Mouse (Mus musculus): ENCODE measurements around the gene Slco3a1. TPM values are rescaled to one million over a fixed set of nuclear protein-coding genes. Genes with fewer than 3 reads are reported as not detected.

Gene Slco3a1
- total RNA-seq, 2 experiments from 2014 or later, result 23.5 to 24.4 TPM

- no peak for DNase-seq
Measured at GRCm38 (mm10) chr7:74486083-74486482, 68.5 kb downstream of the Slco3a1 start.

- no peak for DNase-seq
Measured at GRCm38 (mm10) chr7:74485669-74486068, 68.9 kb downstream of the Slco3a1 start.

GRCm38 (mm10) chr7:74484024-74484385 lies 70.6 kb downstream of the Slco3a1 start:
- no peak for DNase-seq

GRCm38 (mm10) chr7:74483294-74484023 lies 71.1 kb downstream of the Slco3a1 start:
- no peak for DNase-seq

- DNase-seq, result no peak
Measured at GRCm38 (mm10) chr7:74471740-74472139, 82.8 kb downstream of the Slco3a1 start.

GRCm38 (mm10) chr7:74466886-74467285 lies 87.7 kb downstream of the Slco3a1 start:
- DNase-seq, result no peak

GRCm38 (mm10) chr7:74464638-74465037 lies 89.9 kb downstream of the Slco3a1 start:
- no peak for DNase-seq

GRCm38 (mm10) chr7:74462451-74462850 lies 92.1 kb downstream of the Slco3a1 start:
- DNase-seq, result no peak

GRCm38 (mm10) chr7:74461736-74462135 lies 92.8 kb downstream of the Slco3a1 start:
- DNase-seq, result no peak

GRCm38 (mm10) chr7:74461146-74461545 lies 93.4 kb downstream of the Slco3a1 start:
- DNase-seq, result no peak

GRCm38 (mm10) chr7:74459812-74460211 lies 94.8 kb downstream of the Slco3a1 start:
- DNase-seq, result no peak

- no peak for DNase-seq
Measured at GRCm38 (mm10) chr7:74459277-74459676, 95.3 kb downstream of the Slco3a1 start.

- DNase-seq, result peak; percentile 6
Measured at GRCm38 (mm10) chr7:74458475-74459221, 95.9 kb downstream of the Slco3a1 start.

- DNase-seq, result no peak
Measured at GRCm38 (mm10) chr7:74457347-74457975, 97.1 kb downstream of the Slco3a1 start.

GRCm38 (mm10) chr7:74456781-74457180 lies 97.8 kb downstream of the Slco3a1 start:
- DNase-seq, result no peak

GRCm38 (mm10) chr7:74451047-74451446 lies 103.5 kb downstream of the Slco3a1 start:
- DNase-seq, result no peak

GRCm38 (mm10) chr7:74449802-74450201 lies 104.8 kb downstream of the Slco3a1 start:
- DNase-seq, result no peak

- DNase-seq, result no peak
Measured at GRCm38 (mm10) chr7:74447781-74448180, 106.8 kb downstream of the Slco3a1 start.

- DNase-seq, result no peak
Measured at GRCm38 (mm10) chr7:74445148-74445547, 109.4 kb downstream of the Slco3a1 start.

GRCm38 (mm10) chr7:74442380-74442779 lies 112.2 kb downstream of the Slco3a1 start:
- DNase-seq, result no peak

- DNase-seq, result no peak
Measured at GRCm38 (mm10) chr7:74437534-74437933, 117.0 kb downstream of the Slco3a1 start.

- DNase-seq, result no peak
Measured at GRCm38 (mm10) chr7:74436642-74437041, 117.9 kb downstream of the Slco3a1 start.

GRCm38 (mm10) chr7:74432950-74433349 lies 121.6 kb downstream of the Slco3a1 start:
- DNase-seq, result no peak
